16 mouse cellular contexts compared by ENCODE assay signal in genomic region chr16:10697861-10698659, GRCm38 (mm10).
DNase-seq lines count a peak whose midpoint lies in the region; ATAC-seq and TF ChIP-seq lines count a peak whose summit lies in the region.
"Had no signal": no experiment of that assay in that cellular context is flagged by ENCODE, and none has a peak within 500 bp of the region (broad histone marks: within the 10 kb centered on the region; RNA-seq: fewer than 3 reads in every experiment).

No protein-coding gene starts in this region.

- no peaks in the 10 kb centered on the region for H3K36me3 ChIP-seq in heart, embryonic 14.5 days (ENCODE audit: control insufficient read depth, insufficient read depth, low read length)
- H3K36me3 ChIP-seq in heart, embryonic 12.5 days: no peaks in the 10 kb centered on the region; the same call in 1 of the 2 replicates
- H3K36me3 ChIP-seq in lung, embryonic 14.5 days (ENCODE audit: insufficient read depth): no peaks in the 10 kb centered on the region
- no peaks in the 10 kb centered on the region for H3K36me3 ChIP-seq in thymus, adult 2 months (ENCODE audit: control insufficient read depth, insufficient read depth, low read length)
- H3K36me3 ChIP-seq: forebrain, embryonic 12.5 days had no signal

- no peak for TF ChIP-seq CTCF in lung, embryonic 14.5 days (IDR thresholded peaks at IDR 0.05; ENCODE audit: low read depth)
- TF ChIP-seq CTCF in thymus, adult 2 months (IDR thresholded peaks at IDR 0.05; ENCODE audit: borderline replicate concordance, control insufficient read depth, extremely low read depth, insufficient read depth, low read length, poor library complexity): no peak

- no peak overlapping the region for H3K4me2 ChIP-seq in heart, embryonic 14.5 days (ENCODE audit: low read length)
- H3K4me2 ChIP-seq in heart, embryonic 12.5 days: no peak overlapping the region
- H3K4me2 ChIP-seq in lung, embryonic 14.5 days: no peak overlapping the region
- H3K4me2 ChIP-seq: forebrain, embryonic 12.5 days; hindbrain, embryonic 14.5 days had no signal

- DNase-seq in lung, embryonic 14.5 days: peak; percentile 31
- DNase-seq in lung, postnatal 14 days: no peak
- no peak for DNase-seq in thymus, adult 2 months
- no peak for DNase-seq in left cerebral cortex, adult 8-10 months (ENCODE audit: low spot score in 2 of 2)
- no peak for DNase-seq in liver
- DNase-seq: adrenal gland, postnatal 25 days; cerebellum, adult 8-10 months; gastrocnemius, postnatal 36 days; kidney, adult 18-20 months; kidney, postnatal 25 days; layer of hippocampus, adult 9-11 months; right cerebral cortex, adult 18-20 months had no signal

- 62% methylated on average over 6 of the region's 6 CpGs for WGBS in heart, embryonic 14.5 days
- WGBS in heart, embryonic 12.5 days: 64% methylated on average over 6 of the region's 6 CpGs
- WGBS in lung, embryonic 14.5 days: 61% methylated on average over 6 of the region's 6 CpGs
- 68% methylated on average over 6 of the region's 6 CpGs for WGBS in thymus, adult 2 months

- ATAC-seq in heart, embryonic 14.5 days (ENCODE audit: insufficient number of reproducible peaks, insufficient read depth, low FRiP score, low read depth): 0 out of 2 replicates have a peak, but pooled peaks have one; percentile 10
- no peak for ATAC-seq in heart, embryonic 12.5 days (ENCODE audit: insufficient number of reproducible peaks, low FRiP score)
- ATAC-seq in lung, embryonic 14.5 days (ENCODE audit: insufficient read depth): peak; percentile 55

- peaks cover 12 to 20% of the 10 kb centered on the region in 2 experiments for H3K4me1 ChIP-seq in heart, embryonic 14.5 days (ENCODE audit: control insufficient read depth in 2 of 2, insufficient read depth in 2 of 2, low read length in 2 of 2)
- H3K4me1 ChIP-seq in heart, embryonic 12.5 days (replicated peaks): peaks cover 30% of the 10 kb centered on the region
- peaks cover 8% of the 10 kb centered on the region for H3K4me1 ChIP-seq in lung, embryonic 14.5 days (ENCODE audit: insufficient read depth)
- peaks cover 69% of the 10 kb centered on the region for H3K4me1 ChIP-seq in thymus, adult 2 months (replicated peaks; ENCODE audit: control insufficient read depth, insufficient read depth, low read length)

- H3K27ac ChIP-seq in heart, embryonic 14.5 days (replicated peaks in 1 of 2; ENCODE audit: control insufficient read depth in 1 of 2, insufficient read depth in 1 of 2, low read depth in 2 of 2, low read length in 2 of 2): no peak overlapping the region; a peak in 1 of 4 replicates
- H3K27ac ChIP-seq in heart, embryonic 12.5 days (ENCODE audit: poor library complexity, severe bottlenecking): no peak overlapping the region
- H3K27ac ChIP-seq in lung, embryonic 14.5 days (ENCODE audit: low read depth): peak overlapping the region; percentile 44; the same call in 1 of the 2 replicates
- peak overlapping the region; percentile 100 for H3K27ac ChIP-seq in thymus, adult 2 months (ENCODE audit: control insufficient read depth, insufficient read depth, low read length)
- H3K27ac ChIP-seq: forebrain, embryonic 12.5 days; hindbrain, embryonic 14.5 days had no signal

- H3K9me3 ChIP-seq in heart, embryonic 14.5 days (ENCODE audit: control insufficient read depth, low read length): no peaks in the 10 kb centered on the region
- H3K9me3 ChIP-seq in heart, embryonic 12.5 days (replicated peaks): no peaks in the 10 kb centered on the region
- H3K9me3 ChIP-seq in lung, embryonic 14.5 days (ENCODE audit: low read depth, low read length): no peaks in the 10 kb centered on the region
- H3K9me3 ChIP-seq: forebrain, embryonic 12.5 days had no signal

- no peak overlapping the region for H3K4me3 ChIP-seq in heart, embryonic 14.5 days (ENCODE audit: control insufficient read depth in 1 of 2, insufficient read depth in 1 of 2, low read depth in 1 of 2, low read length in 2 of 2)
- H3K4me3 ChIP-seq in heart, embryonic 12.5 days: no peak overlapping the region
- no peak overlapping the region for H3K4me3 ChIP-seq in lung, embryonic 14.5 days (ENCODE audit: low read depth, low read length)
- no peak overlapping the region for H3K4me3 ChIP-seq in thymus, adult 2 months (ENCODE audit: control insufficient read depth, insufficient read depth, low read length)
- H3K4me3 ChIP-seq: forebrain, embryonic 12.5 days had no signal

- no peak for TF ChIP-seq POLR2A in thymus, adult 2 months (IDR thresholded peaks at IDR 0.05; ENCODE audit: control insufficient read depth, extremely low read depth, insufficient read depth, low read length, poor library complexity)

- H3K27me3 ChIP-seq in heart, embryonic 14.5 days (ENCODE audit: control insufficient read depth, insufficient read depth, low read length): no peaks in the 10 kb centered on the region
- no peaks in the 10 kb centered on the region for H3K27me3 ChIP-seq in heart, embryonic 12.5 days (replicated peaks)
- H3K27me3 ChIP-seq in lung, embryonic 14.5 days (ENCODE audit: insufficient read depth, low read length): no peaks in the 10 kb centered on the region
- no peaks in the 10 kb centered on the region for H3K27me3 ChIP-seq in thymus, adult 2 months (ENCODE audit: control insufficient read depth, insufficient read depth, low read length)
- H3K27me3 ChIP-seq: forebrain, embryonic 12.5 days had no signal

- H3K9ac ChIP-seq in heart, embryonic 14.5 days (ENCODE audit: low read length): no peak overlapping the region
- H3K9ac ChIP-seq in heart, embryonic 12.5 days: no peak overlapping the region
- no peak overlapping the region for H3K9ac ChIP-seq in lung, embryonic 14.5 days
- H3K9ac ChIP-seq: forebrain, embryonic 12.5 days; hindbrain, embryonic 14.5 days had no signal

Comparison
In these comparisons a context has a peak if more than half of its experiments do, and no peak if none do; other contexts are left out.
1. H3K27ac ChIP-seq: peak in lung, embryonic 14.5 days (single experiment) and thymus, adult 2 months (single experiment); none in heart, embryonic 14.5 days (0 of 2) and heart, embryonic 12.5 days (single experiment).